Mouse (Mus musculus) embryonic facial prominence, embryonic 10.5 days (tissue): ENCODE results near the gene Cpeb4. TPM values are rescaled to one million over a fixed set of nuclear protein-coding genes. Genes with fewer than 3 reads are reported as not detected.
"Not testable (repeated sequence)": the region's sequence is repeated elsewhere in the genome, so short reads cannot be mapped to it uniquely, and the experiment has no call there.

Experiments used
- DNase-seq: peaks from one replicate; pipeline ENCODE4 v3.0.0-alpha.2; 2017; ENCODE audit warnings: low spot score
- H3K27ac ChIP-seq: fragments of 300-500 bp; sonication (generic); replicated peaks from 2 replicates; pipeline ENCODE4 v1.5.1; 2016; ENCODE audit warnings: mild to moderate bottlenecking
- H3K27me3 ChIP-seq: fragments of 300-500 bp; sonication (generic); replicated peaks from 2 replicates; pipeline ENCODE4 v1.6.1; 2016; ENCODE audit warnings: low read depth, mild to moderate bottlenecking; ENCODE audit not compliant: poor library complexity, severe bottlenecking
- H3K36me3 ChIP-seq: fragments of 300-500 bp; sonication (generic); replicated peaks from 2 replicates; pipeline ENCODE4 v1.6.1; 2016; ENCODE audit warnings: mild to moderate bottlenecking, moderate library complexity
- H3K4me1 ChIP-seq: fragments of 300-500 bp; sonication (generic); 2 replicates; pipeline ENCODE4 v1.6.1; 2016
- H3K4me3 ChIP-seq: fragments of 300-500 bp; sonication (generic); 2 replicates; pipeline ENCODE4 v1.5.1; 2016; ENCODE audit warnings: mild to moderate bottlenecking, moderate library complexity
- H3K9me3 ChIP-seq: fragments of 300-500 bp; sonication (generic); 2 replicates; pipeline ENCODE4 v1.6.1; 2016; ENCODE audit warnings: mild to moderate bottlenecking
- WGBS: fragments of 180-500 bp; shearing (Covaris S2); methylation state at CpG from one replicate; pipeline ENCODE4 v1.1.7; 2016; 5-methylcytosine and 5-hydroxymethylcytosine counted together
- polyA plus RNA-seq: library from polyadenylated mRNA; unstranded; fragments of >200 nt; fragmentation: Nextera tagmentation; extraction: Ambion mirVana; gene quantifications from 2 replicates; pipeline ENCODE4 v1.2.1, GENCODE M21; 2016

Cpeb4 gene
- polyA plus RNA-seq, 1 experiment from 2014 or later: 2.7 TPM

GRCm38 (mm10) chr11:31837243-31837642 is 34.8 kb upstream of the Cpeb4 start:
- 88% methylated on average over 3 of the region's 3 CpGs for WGBS
- DNase-seq: no peak
- no peaks in the 10 kb centered on the region for H3K36me3 ChIP-seq

GRCm38 (mm10) chr11:31837753-31838152 is 34.3 kb upstream of the Cpeb4 start:
- H3K4me1 ChIP-seq: peaks cover 16% of the 10 kb centered on the region
- no peak for DNase-seq
- no peaks in the 10 kb centered on the region for H3K9me3 ChIP-seq
- H3K4me3 ChIP-seq: no peak overlapping the region
- H3K27me3 ChIP-seq: no peaks in the 10 kb centered on the region
- H3K36me3 ChIP-seq: no peaks in the 10 kb centered on the region
- H3K27ac ChIP-seq: no peak overlapping the region
- 88% methylated on average over 4 of the region's 4 CpGs for WGBS

More at GRCm38 (mm10) chr11:31837243-31837642, 34.8 kb upstream of the Cpeb4 start:
- no peak overlapping the region for H3K27ac ChIP-seq
- no peak overlapping the region for H3K4me3 ChIP-seq
- H3K27me3 ChIP-seq: no peaks in the 10 kb centered on the region
- H3K4me1 ChIP-seq: peaks cover 16% of the 10 kb centered on the region
- no peaks in the 10 kb centered on the region for H3K9me3 ChIP-seq

GRCm38 (mm10) chr11:31838442-31839083 is 33.4 kb upstream of the Cpeb4 start:
- H3K4me1 ChIP-seq: peaks cover 15% of the 10 kb centered on the region
- H3K27ac ChIP-seq: peak overlapping the region; percentile 35; the same call in 1 of the 2 replicates
- H3K36me3 ChIP-seq: no peaks in the 10 kb centered on the region
- H3K27me3 ChIP-seq: no peaks in the 10 kb centered on the region
- no peaks in the 10 kb centered on the region for H3K9me3 ChIP-seq
- no peak overlapping the region for H3K4me3 ChIP-seq
- DNase-seq: no peak
- 61% methylated on average over 7 of the region's 7 CpGs for WGBS

- no peak for DNase-seq
- H3K4me3 ChIP-seq: no peak overlapping the region
- H3K27me3 ChIP-seq: no peaks in the 10 kb centered on the region
- H3K4me1 ChIP-seq: peaks cover 13% of the 10 kb centered on the region
- H3K27ac ChIP-seq: peak overlapping the region; percentile 35
- no peaks in the 10 kb centered on the region for H3K9me3 ChIP-seq
- no peaks in the 10 kb centered on the region for H3K36me3 ChIP-seq
- 55% methylated on average over 6 of the region's 6 CpGs for WGBS
Measured at GRCm38 (mm10) chr11:31839084-31839460, 32.9 kb upstream of the Cpeb4 start.

- Histone ChIP-seq H3K36me3 (no peaks in the 10 kb centered on the region), H3K27ac (no peak overlapping the region), H3K4me1 (peaks cover 18% of the 10 kb centered on the region), H3K27me3 (no peaks in the 10 kb centered on the region), H3K9me3 (no peaks in the 10 kb centered on the region), H3K4me3 (no peak overlapping the region)
- DNase-seq: no peak
- WGBS: 81% methylated on average over 5 of the region's 5 CpGs
Measured at GRCm38 (mm10) chr11:31842171-31842959, 29.6 kb upstream of the Cpeb4 start.

GRCm38 (mm10) chr11:31843177-31843833 is 28.7 kb upstream of the Cpeb4 start:
- H3K4me3 ChIP-seq: no peak overlapping the region
- peak overlapping the region; percentile 19 for H3K27ac ChIP-seq
- peaks cover 16% of the 10 kb centered on the region for H3K4me1 ChIP-seq
- WGBS: 85% methylated on average over 7 of the region's 7 CpGs
- H3K9me3 ChIP-seq: no peaks in the 10 kb centered on the region
- H3K36me3 ChIP-seq: no peaks in the 10 kb centered on the region
- DNase-seq: no peak
- no peaks in the 10 kb centered on the region for H3K27me3 ChIP-seq

- peaks cover 11% of the 10 kb centered on the region for H3K4me1 ChIP-seq
- no peaks in the 10 kb centered on the region for H3K36me3 ChIP-seq
- H3K27ac ChIP-seq: peak overlapping the region; percentile 19; the same call in 1 of the 2 replicates
- no peak overlapping the region for H3K4me3 ChIP-seq
- no peak for DNase-seq
- 86% methylated on average over 5 of the region's 5 CpGs for WGBS
- no peaks in the 10 kb centered on the region for H3K9me3 ChIP-seq
- H3K27me3 ChIP-seq: no peaks in the 10 kb centered on the region
Measured at GRCm38 (mm10) chr11:31843834-31844188, 28.2 kb upstream of the Cpeb4 start.

GRCm38 (mm10) chr11:31845111-31845510 is 26.9 kb upstream of the Cpeb4 start:
- H3K4me3 ChIP-seq, H3K4me1 ChIP-seq, H3K36me3 ChIP-seq, H3K27ac ChIP-seq, H3K9me3 ChIP-seq, H3K27me3 ChIP-seq, DNase-seq: not testable (repeated sequence)
- 91% methylated on average over 1 of the region's 1 CpGs for WGBS

GRCm38 (mm10) chr11:31846771-31847468 is 25.1 kb upstream of the Cpeb4 start:
- Histone ChIP-seq H3K9me3 (no peaks in the 10 kb centered on the region), H3K27me3 (no peaks in the 10 kb centered on the region), H3K4me1 (peaks cover 21% of the 10 kb centered on the region), H3K36me3 (no peaks in the 10 kb centered on the region), H3K4me3 (no peak overlapping the region), H3K27ac (no peak overlapping the region)
- DNase-seq: no peak
- 62% methylated on average over 9 of the region's 9 CpGs for WGBS

GRCm38 (mm10) chr11:31847469-31847805 is 24.6 kb upstream of the Cpeb4 start:
- Histone ChIP-seq H3K27ac (no peak overlapping the region), H3K27me3 (no peaks in the 10 kb centered on the region), H3K4me1 (peaks cover 27% of the 10 kb centered on the region), H3K4me3 (no peak overlapping the region), H3K36me3 (no peaks in the 10 kb centered on the region), H3K9me3 (no peaks in the 10 kb centered on the region)
- WGBS: 89% methylated on average over 5 of the region's 5 CpGs
- DNase-seq: no peak

- Histone ChIP-seq H3K27ac (no peak overlapping the region), H3K36me3 (no peaks in the 10 kb centered on the region), H3K9me3 (no peaks in the 10 kb centered on the region), H3K27me3 (no peaks in the 10 kb centered on the region), H3K4me3 (no peak overlapping the region), H3K4me1 (peaks cover 28% of the 10 kb centered on the region)
- DNase-seq: no peak
- WGBS: 88% methylated on average over 4 of the region's 4 CpGs
Measured at GRCm38 (mm10) chr11:31848725-31849124, 23.3 kb upstream of the Cpeb4 start.

- Histone ChIP-seq H3K36me3 (no peaks in the 10 kb centered on the region), H3K27ac (0 out of 2 replicates have a peak overlapping the region, but pooled peaks have one; percentile 20), H3K4me1 (peaks cover 28% of the 10 kb centered on the region), H3K27me3 (no peaks in the 10 kb centered on the region), H3K9me3 (no peaks in the 10 kb centered on the region), H3K4me3 (no peak overlapping the region)
- 84% methylated on average over 3 of the region's 3 CpGs for WGBS
- no peak for DNase-seq
Measured at GRCm38 (mm10) chr11:31850156-31850775, 21.7 kb upstream of the Cpeb4 start.
